Mouse (Mus musculus): Measurements from ENCODE around the gene Sun1.
A peak's percentile ranks its signal among the peaks of the same experiment; 100 is the strongest.

The Sun1 gene

GRCm38 (mm10) chr5:139286142-139286941 is 85.9 kb downstream of the Sun1 start:
- DNase-seq (ENCODE audit: low read depth, low spot score) = no peak

DNA sequence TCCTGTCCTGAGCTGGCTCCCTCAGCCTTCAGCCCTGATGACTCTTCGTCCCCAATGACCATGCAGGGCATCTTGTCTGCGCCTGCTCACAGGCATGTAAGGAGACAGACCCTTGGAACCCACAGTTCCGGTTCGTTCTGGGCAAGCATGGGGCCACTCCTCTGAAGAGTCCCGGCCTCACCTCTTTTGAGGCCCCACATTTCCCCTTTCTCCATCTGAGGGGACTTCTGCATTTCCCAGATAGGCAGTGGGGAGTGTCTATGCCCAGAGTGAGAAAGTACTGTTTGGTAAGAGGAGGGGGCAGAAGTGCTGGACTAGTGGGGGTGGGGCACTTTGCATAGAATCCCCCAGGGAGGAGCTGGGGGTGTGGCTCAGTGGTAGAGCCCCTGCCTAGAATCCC is 86.7 kb downstream of the Sun1 start:
- no peak for DNase-seq (ENCODE audit: low read depth, low spot score)

DNA sequence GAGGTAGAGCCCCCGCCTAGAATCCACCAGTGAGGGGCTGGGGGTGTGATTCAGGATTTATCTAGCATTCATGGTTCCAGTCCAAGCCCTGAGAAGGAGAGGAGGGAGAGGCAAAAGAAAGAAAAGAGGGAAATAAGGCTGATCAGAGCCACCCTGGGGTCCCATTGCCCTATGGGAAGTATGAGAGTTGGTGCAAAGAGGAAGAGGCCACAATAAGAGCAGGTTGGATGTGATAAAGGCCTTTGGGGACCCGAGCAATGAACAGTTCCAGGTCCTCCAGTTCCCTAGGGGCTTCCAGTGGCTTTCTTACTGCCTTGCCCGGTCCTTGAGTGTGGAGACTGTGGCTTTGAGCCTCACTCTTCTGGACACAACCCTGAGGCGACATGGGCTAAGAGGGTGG is 87.3 kb downstream of the Sun1 start:
- no peak for DNase-seq (ENCODE audit: low read depth, low spot score)

GRCm38 (mm10) chr5:139288591-139288990 is 88.2 kb downstream of the Sun1 start:
- no peak for DNase-seq (ENCODE audit: low read depth, low spot score)

GRCm38 (mm10) chr5:139290467-139291259 is 90.2 kb downstream of the Sun1 start:
- DNase-seq (ENCODE audit: low read depth, low spot score) = no peak

DNA sequence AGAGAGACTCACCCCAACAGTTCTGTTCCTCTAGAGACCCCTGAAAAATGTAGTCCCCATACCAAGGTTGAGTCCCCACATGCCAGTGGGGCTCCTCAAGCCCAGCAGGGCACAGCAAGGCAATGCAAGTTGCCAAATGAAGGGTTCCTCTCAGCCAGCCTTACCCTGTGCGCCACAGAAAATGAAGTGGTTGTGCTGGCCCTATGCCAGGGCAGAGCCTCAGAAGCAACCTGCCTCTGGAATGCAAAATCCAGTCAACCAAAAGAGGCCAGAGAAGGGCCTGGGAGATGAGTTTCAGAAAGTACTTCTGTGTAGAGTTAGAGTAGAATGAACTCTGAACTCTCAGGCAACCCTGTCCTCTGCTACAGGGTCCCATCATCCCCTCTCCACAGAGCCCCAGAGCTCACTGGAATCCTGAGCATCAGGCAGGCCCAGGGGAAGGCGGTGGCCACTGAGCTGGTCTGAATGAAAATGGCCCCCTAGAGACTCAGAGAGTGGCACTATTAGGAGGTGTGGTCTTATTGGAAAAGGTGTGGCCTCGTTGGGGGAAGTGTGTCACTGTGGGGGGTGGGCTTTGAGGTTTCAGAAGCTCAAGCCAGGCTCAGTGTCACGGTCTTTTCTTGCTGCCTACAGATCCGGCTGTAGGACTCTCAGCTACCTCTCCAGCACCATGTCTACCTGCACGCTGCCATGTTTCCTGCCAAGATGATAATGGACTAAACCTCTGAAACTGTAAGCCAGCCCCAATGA is 91.5 kb downstream of the Sun1 start:
- peak; percentile 83 for DNase-seq (ENCODE audit: low read depth, low spot score)

- no peak for DNase-seq (ENCODE audit: low read depth, low spot score)
Measured at GRCm38 (mm10) chr5:139294089-139294488, 93.7 kb downstream of the Sun1 start.

DNA sequence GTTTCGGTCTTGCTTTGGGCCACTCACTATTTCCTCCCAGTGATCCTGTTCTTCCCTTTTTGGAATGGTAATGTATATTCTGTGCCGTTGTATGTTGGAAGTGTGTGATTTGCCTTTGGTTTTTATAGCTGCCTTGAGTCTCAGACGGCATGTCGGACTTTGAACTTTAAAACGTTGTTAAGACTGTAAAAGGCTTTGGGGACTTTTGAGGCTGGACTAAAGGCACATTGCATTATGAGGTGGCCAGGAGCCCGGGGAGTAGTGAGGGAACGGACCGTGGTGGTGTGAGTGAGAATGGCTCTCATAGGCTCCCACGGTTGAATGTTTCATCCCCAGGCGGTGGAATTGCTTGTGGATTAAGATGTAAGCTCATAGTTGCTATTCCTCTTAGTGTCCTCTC is 96.7 kb downstream of the Sun1 start:
- no peak for DNase-seq (ENCODE audit: low read depth, low spot score)

DNA sequence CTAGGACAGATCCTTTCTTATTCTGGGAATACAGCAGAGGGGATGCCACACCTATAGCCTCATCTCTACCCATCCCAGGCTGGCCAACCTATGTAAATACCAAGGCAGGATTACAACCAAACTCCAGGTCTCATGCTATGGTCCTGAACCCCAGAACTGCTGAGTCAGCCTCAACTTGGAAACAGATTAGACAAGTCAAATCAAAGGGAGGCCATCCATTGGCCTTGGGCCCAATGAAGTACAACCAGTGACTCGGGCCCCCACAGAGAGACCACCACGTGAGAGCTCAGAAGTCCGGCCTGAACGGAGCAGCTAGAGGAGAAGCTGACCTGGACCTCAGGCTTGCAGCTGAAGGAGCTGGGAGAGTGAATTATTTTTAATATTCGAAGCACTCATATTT is 97.3 kb downstream of the Sun1 start:
- DNase-seq (ENCODE audit: low read depth, low spot score) = no peak
